Mouse (Mus musculus): ENCODE data around the gene Apold1. TPM values are rescaled to one million over a fixed set of nuclear protein-coding genes. Genes with fewer than 3 reads are reported as not detected.

Apold1 gene
- polyA plus RNA-seq, 1 experiment from 2014 or later, result 3.8 TPM

GRCm38 (mm10) chr6:134976628-134977027, 4.9 kb upstream of the Apold1 start:
- Histone ChIP-seq H3K9ac (no peak overlapping the region), H3K4me3 (no peak overlapping the region), H3K36me3 (no peaks in the 10 kb centered on the region), H3K9me3 (no peaks in the 10 kb centered on the region), H3K4me2 (no peak overlapping the region), H3K4me1 (peaks cover 6% of the 10 kb centered on the region), H3K27ac (no peak overlapping the region), H3K27me3 (no peaks in the 10 kb centered on the region)
- ATAC-seq (ENCODE audit: insufficient number of reproducible peaks, insufficient read depth, low FRiP score, low TSS enrichment, low read depth), result no peak
- WGBS, result 52% methylated on average over 6 of the region's 6 CpGs

- peaks cover 21% of the 10 kb centered on the region for H3K4me1 ChIP-seq
- peak overlapping the region; percentile 66 for H3K4me3 ChIP-seq
- peak overlapping the region; percentile 92 for H3K4me2 ChIP-seq
- no peaks in the 10 kb centered on the region for H3K9me3 ChIP-seq
- H3K27me3 ChIP-seq, result peaks cover 10% of the 10 kb centered on the region
- H3K27ac ChIP-seq, result peak overlapping the region; percentile 28; the same call in 1 of the 2 replicates
- peak; percentile 68 for ATAC-seq (ENCODE audit: insufficient number of reproducible peaks, insufficient read depth, low FRiP score, low TSS enrichment, low read depth)
- H3K9ac ChIP-seq, result peak overlapping the region; percentile 78
- 3% methylated on average over 62 of the region's 62 CpGs for WGBS
- no peaks in the 10 kb centered on the region for H3K36me3 ChIP-seq
Measured at GRCm38 (mm10) chr6:134983529-134984370, 2.2 kb downstream of the Apold1 start.

GRCm38 (mm10) chr6:134984748-134985147, 3.2 kb downstream of the Apold1 start:
- Histone ChIP-seq H3K27ac (no peak overlapping the region), H3K27me3 (peaks cover 10% of the 10 kb centered on the region), H3K4me2 (0 out of 2 replicates have a peak overlapping the region, but pooled peaks have one; percentile 92), H3K9me3 (no peaks in the 10 kb centered on the region), H3K9ac (no peak overlapping the region), H3K4me1 (peaks cover 21% of the 10 kb centered on the region), H3K4me3 (no peak overlapping the region), H3K36me3 (no peaks in the 10 kb centered on the region)
- 61% methylated on average over 3 of the region's 3 CpGs for WGBS
- ATAC-seq (ENCODE audit: insufficient number of reproducible peaks, insufficient read depth, low FRiP score, low TSS enrichment, low read depth), result no peak

DNA sequence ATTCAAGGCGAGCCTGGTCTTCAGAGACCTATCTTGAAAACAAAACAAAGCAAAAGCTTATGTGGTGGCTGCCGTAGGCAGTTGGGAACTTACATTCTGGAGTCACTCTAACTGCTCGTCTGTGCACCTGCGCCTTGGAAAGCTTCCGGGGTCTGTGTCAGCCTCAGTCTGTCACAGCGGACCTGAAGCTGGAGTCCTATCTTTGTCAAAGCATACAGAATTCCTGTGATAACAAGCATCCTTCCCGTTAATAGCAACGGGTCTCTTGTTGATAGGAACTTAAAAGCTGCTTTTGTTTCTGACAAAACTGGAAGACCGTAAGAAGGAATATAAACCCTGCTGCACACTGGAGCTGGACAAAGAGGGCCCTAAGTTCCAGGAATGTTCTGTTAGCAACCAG, 6.9 kb downstream of the Apold1 start:
- no peak for ATAC-seq (ENCODE audit: insufficient number of reproducible peaks, insufficient read depth, low FRiP score, low TSS enrichment, low read depth)
- 77% methylated on average over 9 of the region's 9 CpGs for WGBS
- Histone ChIP-seq H3K9ac (no peak overlapping the region), H3K27ac (no peak overlapping the region), H3K4me2 (no peak overlapping the region), H3K9me3 (no peaks in the 10 kb centered on the region), H3K36me3 (no peaks in the 10 kb centered on the region), H3K4me1 (peaks cover 10% of the 10 kb centered on the region), H3K4me3 (no peak overlapping the region), H3K27me3 (peaks cover 7% of the 10 kb centered on the region)

- no peaks in the 10 kb centered on the region for H3K4me1 ChIP-seq
- no peak overlapping the region for H3K9ac ChIP-seq
- no peaks in the 10 kb centered on the region for H3K9me3 ChIP-seq
- H3K27ac ChIP-seq, result no peak overlapping the region
- no peaks in the 10 kb centered on the region for H3K36me3 ChIP-seq
- no peak overlapping the region for H3K4me2 ChIP-seq
- H3K4me3 ChIP-seq, result no peak overlapping the region
- H3K27me3 ChIP-seq, result no peaks in the 10 kb centered on the region
- no peak for ATAC-seq (ENCODE audit: insufficient number of reproducible peaks, insufficient read depth, low FRiP score, low TSS enrichment, low read depth)
- 88% methylated on average over 6 of the region's 6 CpGs for WGBS
Measured at GRCm38 (mm10) chr6:134990674-134991073, 9.2 kb downstream of the Apold1 start.

GRCm38 (mm10) chr6:134994031-134994651, 12.6 kb downstream of the Apold1 start:
- H3K36me3 ChIP-seq, result no peaks in the 10 kb centered on the region
- no peak overlapping the region for H3K4me3 ChIP-seq
- no peak overlapping the region for H3K4me2 ChIP-seq
- no peak overlapping the region for H3K27ac ChIP-seq
- 67% methylated on average over 12 of the region's 12 CpGs for WGBS
- H3K9me3 ChIP-seq, result no peaks in the 10 kb centered on the region
- no peak overlapping the region for H3K9ac ChIP-seq
- H3K27me3 ChIP-seq, result no peaks in the 10 kb centered on the region
- H3K4me1 ChIP-seq, result no peaks in the 10 kb centered on the region
- no peak for ATAC-seq (ENCODE audit: insufficient number of reproducible peaks, insufficient read depth, low FRiP score, low TSS enrichment, low read depth)

GRCm38 (mm10) chr6:134994985-134995384, 13.5 kb downstream of the Apold1 start:
- WGBS, result 78% methylated on average over 8 of the region's 8 CpGs
- no peak for ATAC-seq (ENCODE audit: insufficient number of reproducible peaks, insufficient read depth, low FRiP score, low TSS enrichment, low read depth)
- no peak overlapping the region for H3K9ac ChIP-seq

DNA sequence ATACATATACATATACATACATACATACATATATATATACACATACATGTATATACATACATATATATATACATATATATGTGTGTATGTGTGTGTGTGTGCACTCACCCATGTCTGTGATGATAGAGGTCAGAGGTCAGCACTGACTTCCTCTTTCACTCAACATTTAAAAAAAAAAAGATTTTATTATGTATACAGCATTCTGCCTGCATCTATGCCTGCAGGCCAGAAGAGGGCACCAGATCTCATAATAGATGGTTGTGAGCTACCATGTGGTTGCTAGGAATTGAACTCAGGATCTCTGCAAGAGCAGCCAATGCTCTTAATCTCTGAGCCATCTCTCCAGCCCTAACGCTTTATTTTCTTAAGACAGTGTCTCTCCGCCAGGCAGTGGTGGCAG, 15.4 kb downstream of the Apold1 start:
- Histone ChIP-seq H3K9ac (no peak overlapping the region), H3K27me3 (no peaks in the 10 kb centered on the region), H3K36me3 (no peaks in the 10 kb centered on the region), H3K9me3 (no peaks in the 10 kb centered on the region), H3K4me3 (no peak overlapping the region), H3K27ac (no peak overlapping the region), H3K4me2 (no peak overlapping the region), H3K4me1 (no peaks in the 10 kb centered on the region)
- 86% methylated on average over 2 of the region's 2 CpGs for WGBS
- ATAC-seq (ENCODE audit: insufficient number of reproducible peaks, insufficient read depth, low FRiP score, low TSS enrichment, low read depth), result no peak

More at GRCm38 (mm10) chr6:134994985-134995384, 13.5 kb downstream of the Apold1 start:
- Histone ChIP-seq H3K36me3 (no peaks in the 10 kb centered on the region), H3K27me3 (no peaks in the 10 kb centered on the region), H3K4me2 (no peak overlapping the region), H3K9me3 (no peaks in the 10 kb centered on the region), H3K4me1 (no peaks in the 10 kb centered on the region), H3K27ac (no peak overlapping the region), H3K4me3 (no peak overlapping the region)

- ATAC-seq (ENCODE audit: insufficient number of reproducible peaks, insufficient read depth, low FRiP score, low TSS enrichment, low read depth), result no peak
- Histone ChIP-seq H3K27me3 (no peaks in the 10 kb centered on the region), H3K9me3 (no peaks in the 10 kb centered on the region), H3K4me1 (no peaks in the 10 kb centered on the region), H3K36me3 (no peaks in the 10 kb centered on the region), H3K9ac (no peak overlapping the region), H3K27ac (no peak overlapping the region), H3K4me2 (no peak overlapping the region), H3K4me3 (no peak overlapping the region)
- WGBS, result 88% methylated on average over 8 of the region's 8 CpGs
Measured at GRCm38 (mm10) chr6:134998076-134998475, 16.6 kb downstream of the Apold1 start.

- Histone ChIP-seq H3K4me3 (no peak overlapping the region), H3K4me2 (no peak overlapping the region), H3K27me3 (no peaks in the 10 kb centered on the region), H3K9me3 (no peaks in the 10 kb centered on the region), H3K36me3 (no peaks in the 10 kb centered on the region), H3K4me1 (no peaks in the 10 kb centered on the region), H3K9ac (no peak overlapping the region), H3K27ac (no peak overlapping the region)
- 59% methylated on average over 3 of the region's 3 CpGs for WGBS
- no peak for ATAC-seq (ENCODE audit: insufficient number of reproducible peaks, insufficient read depth, low FRiP score, low TSS enrichment, low read depth)
Measured at GRCm38 (mm10) chr6:134998781-134999180, 17.3 kb downstream of the Apold1 start.

DNA sequence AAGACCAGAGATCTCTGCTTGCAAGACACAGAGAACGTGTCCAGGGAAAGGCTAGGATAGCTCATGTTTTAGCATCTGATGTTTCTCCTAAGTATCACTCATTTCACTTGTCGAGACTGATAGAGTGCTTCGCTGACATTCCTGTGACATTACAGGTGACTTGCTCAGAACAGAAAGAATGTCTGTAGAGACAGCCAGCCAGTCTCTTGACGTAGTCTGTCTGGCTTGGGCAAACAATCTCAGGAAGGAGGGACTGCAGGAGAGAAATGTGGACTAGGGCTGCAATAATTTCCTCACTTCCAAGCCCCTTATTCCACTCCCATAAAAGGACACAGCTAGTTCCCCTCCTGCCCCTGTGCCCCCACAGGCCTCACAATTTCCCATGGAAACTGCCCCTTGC, 18.8 kb downstream of the Apold1 start:
- no peak for ATAC-seq (ENCODE audit: insufficient number of reproducible peaks, insufficient read depth, low FRiP score, low TSS enrichment, low read depth)
- 63% methylated on average over 4 of the region's 4 CpGs for WGBS
- no peak overlapping the region for H3K27ac ChIP-seq
- no peaks in the 10 kb centered on the region for H3K9me3 ChIP-seq
- H3K36me3 ChIP-seq, result no peaks in the 10 kb centered on the region
- no peak overlapping the region for H3K4me3 ChIP-seq
- H3K4me1 ChIP-seq, result no peaks in the 10 kb centered on the region
- no peak overlapping the region for H3K9ac ChIP-seq
- no peaks in the 10 kb centered on the region for H3K27me3 ChIP-seq
- H3K4me2 ChIP-seq, result no peak overlapping the region

GRCm38 (mm10) chr6:135001991-135002390, 20.5 kb downstream of the Apold1 start:
- Histone ChIP-seq H3K27ac (no peak overlapping the region), H3K9ac (no peak overlapping the region), H3K4me1 (no peaks in the 10 kb centered on the region), H3K36me3 (no peaks in the 10 kb centered on the region), H3K9me3 (no peaks in the 10 kb centered on the region), H3K4me2 (no peak overlapping the region), H3K27me3 (no peaks in the 10 kb centered on the region), H3K4me3 (no peak overlapping the region)
- ATAC-seq (ENCODE audit: insufficient number of reproducible peaks, insufficient read depth, low FRiP score, low TSS enrichment, low read depth), result no peak
- WGBS, result 89% methylated on average over 4 of the region's 4 CpGs

All from embryonic facial prominence, embryonic 13.5 days (tissue).